Mouse (Mus musculus): ENCODE measurements around the gene Zfp92. TPM values are rescaled to one million over a fixed set of nuclear protein-coding genes. Genes with fewer than 3 reads are reported as not detected.

Zfp92 gene
- total RNA-seq, 2 experiments from 2014 or later: 0.15 TPM; not detected in 1

DNA sequence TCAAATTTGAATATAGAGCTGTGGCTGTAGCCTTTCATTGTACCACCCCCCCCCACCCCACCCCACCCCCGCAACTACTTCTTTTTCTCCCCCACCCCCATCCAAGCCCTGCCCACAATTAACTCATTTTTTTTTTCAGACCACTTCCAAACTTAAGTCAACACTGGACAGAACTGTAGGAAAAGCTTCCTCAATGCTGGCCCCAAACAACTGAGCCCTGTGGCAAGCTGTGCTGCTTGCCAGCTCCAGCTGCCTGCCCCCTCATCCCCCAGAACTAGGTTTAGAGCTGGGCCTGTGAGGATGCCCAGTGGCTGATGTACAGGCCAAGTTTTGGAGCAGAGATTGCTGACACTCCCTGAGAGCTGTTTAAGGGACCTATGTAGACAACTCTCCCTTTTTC is 57.9 kb downstream of the Zfp92 start:
- no peak for DNase-seq
- intact Hi-C loops (cut with DNase I): no loop called here

GRCm38 (mm10) chrX:73471764-73472163 is 60.9 kb downstream of the Zfp92 start:
- DNase-seq: no peak
- intact Hi-C loops (cut with DNase I): no loop called here

GRCm38 (mm10) chrX:73474340-73475165 is 63.7 kb downstream of the Zfp92 start:
- DNase-seq: no peak

DNA sequence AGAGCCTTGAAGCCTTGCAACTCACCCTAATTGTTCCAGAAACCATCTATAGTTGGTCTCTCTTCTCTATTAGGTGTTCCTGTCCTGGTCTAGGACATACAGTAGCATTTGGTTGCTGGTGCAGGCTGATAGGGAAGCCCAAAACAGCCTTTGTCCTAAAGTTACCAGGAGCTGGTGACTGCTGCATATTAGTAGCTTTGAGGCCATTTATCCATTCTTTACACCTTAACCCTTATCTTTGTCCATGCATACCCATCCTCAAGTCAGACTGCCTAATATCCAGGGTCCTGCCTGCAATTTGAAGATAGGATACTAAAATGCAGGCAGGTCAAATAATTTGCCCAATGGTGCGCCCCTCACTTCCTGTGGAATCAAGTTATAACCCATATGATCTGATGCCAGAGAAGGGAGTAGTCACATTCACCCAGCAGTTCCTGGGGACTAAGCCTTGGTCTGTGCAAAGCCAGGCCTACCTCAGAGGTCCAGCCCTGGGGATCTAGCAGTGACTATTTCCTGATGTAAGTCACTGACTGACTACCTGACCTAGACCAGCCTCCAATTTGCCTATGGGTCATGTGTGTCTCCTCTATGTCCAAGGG is 64.9 kb downstream of the Zfp92 start:
- intact Hi-C loops (cut with DNase I): no loop called here
- no peak for DNase-seq

More at GRCm38 (mm10) chrX:73474340-73475165, 63.7 kb downstream of the Zfp92 start:
- intact Hi-C loops (cut with DNase I): no loop called here

- DNase-seq: no peak
- intact Hi-C loops (cut with DNase I): no loop called here
Measured at GRCm38 (mm10) chrX:73476621-73477020, 65.7 kb downstream of the Zfp92 start.

- no peak for DNase-seq
- intact Hi-C loops (cut with DNase I): no loop called here
Measured at GRCm38 (mm10) chrX:73477500-73477899, 66.6 kb downstream of the Zfp92 start.

Other genes with a start within 250 kb of the Zfp92 start
- gene Spin2d, start 234.1 kb upstream of the Zfp92 start, total RNA-seq (2021): not detected
- gene Xlr3b, start 218.9 kb upstream of the Zfp92 start, total RNA-seq (2021): 1 to 10 TPM in 1 of 2 experiments, under 1 TPM in 1; 0.33 to 4.2 TPM
- gene Xlr4b, start 196.8 kb upstream of the Zfp92 start, total RNA-seq (2021): under 1 TPM in 1 of 2 experiments, not detected in 1; 0.26 TPM
- gene F8a, start 182.8 kb upstream of the Zfp92 start, total RNA-seq (2021): 1 to 10 TPM; 4.9 to 6.6 TPM
- under 1 TPM in 1 of 2 experiments, not detected in 1; 0.17 TPM for gene Xlr4c, start 168.0 kb upstream of the Zfp92 start, total RNA-seq (2021)
- not detected for gene Xlr3c, start 145.7 kb upstream of the Zfp92 start, total RNA-seq (2021)
- gene Xlr5a, start 118.1 kb upstream of the Zfp92 start, total RNA-seq (2021): not detected
- gene Xlr5c, start 118.1 kb upstream of the Zfp92 start, total RNA-seq (2021): not detected
- gene Gm45015, start 74.3 kb upstream of the Zfp92 start, total RNA-seq (2021): not detected
- gene Zfp275, start 68.5 kb upstream of the Zfp92 start, total RNA-seq (2021): 1 to 10 TPM; 4.4 to 5.6 TPM
- not detected for gene Gm18336, start 12.4 kb upstream of the Zfp92 start, total RNA-seq (2021)
- not detected for gene Trex2, start 24.2 kb downstream of the Zfp92 start, total RNA-seq (2021)
- 10 to 100 TPM; 11.0 to 13.7 TPM for gene Haus7, start 47.9 kb downstream of the Zfp92 start, total RNA-seq (2021)
- gene Bgn, start 72.5 kb downstream of the Zfp92 start, total RNA-seq (2021): 100 to 1,000 TPM in 1 of 2 experiments, 10 to 100 TPM in 1; 70.0 to 118 TPM
- gene Atp2b3, start 92.0 kb downstream of the Zfp92 start, total RNA-seq (2021): 10 to 100 TPM; 13.2 to 14.3 TPM
- not detected for gene Dusp9, start 228.3 kb downstream of the Zfp92 start, total RNA-seq (2021)
- gene Pnck, start 249.0 kb downstream of the Zfp92 start, total RNA-seq (2021): 10 to 100 TPM in 1 of 2 experiments, 1 to 10 TPM in 1; 8.2 to 11.4 TPM